Mouse (Mus musculus) CH12.LX (cell line): ENCODE results near the gene Rom1. TPM values are rescaled to one million over a fixed set of nuclear protein-coding genes. Genes with fewer than 3 reads are reported as not detected.

ENCODE experiments used
- DNase-seq: peaks from one replicate; pipeline ENCODE4 v3.0.0-alpha.2; 2013; ENCODE audit errors: extremely low read depth
- H3K27ac ChIP-seq: 2 replicates; pipeline ENCODE4 v1.5.1; 2012; ENCODE audit warnings: low read depth, mild to moderate bottlenecking, control low read depth, moderate library complexity; ENCODE audit not compliant: insufficient read depth
- H3K27me3 ChIP-seq: replicated peaks from 2 replicates; pipeline ENCODE3; 2012; ENCODE audit warnings: inconsistent platforms
- H3K36me3 ChIP-seq, 2 experiments: replicated peaks in 1 of 2; 2 replicates each; pipeline versions ENCODE3 to v1.6.1; 2012; ENCODE audit warnings: inconsistent platforms in 1 of 2, low read length in 1 of 2, mild to moderate bottlenecking in 1 of 2, mixed read lengths in 1 of 2, moderate library complexity in 1 of 2; ENCODE audit not compliant: control insufficient read depth in 1 of 2, insufficient read depth in 1 of 2
- H3K4me1 ChIP-seq, 2 experiments: 2 replicates each; pipeline ENCODE4 v1.6.1; 2012; ENCODE audit warnings: inconsistent platforms in 1 of 2, moderate library complexity in 1 of 2; ENCODE audit not compliant: insufficient read depth in 2 of 2, control insufficient read depth in 1 of 2
- H3K4me2 ChIP-seq: 2 replicates; pipeline ENCODE4 v1.6.1; 2012; ENCODE audit warnings: low read depth, mild to moderate bottlenecking, control low read depth; ENCODE audit not compliant: poor library complexity, insufficient read depth, severe bottlenecking
- H3K4me3 ChIP-seq, 3 experiments: fragments of 150-350 bp in 1 of 3; sonication (generic) in 1 of 3; replicated peaks in 1 of 3; 2 replicates each; pipeline versions ENCODE3 to v1.5.1; 2011 to 2012; ENCODE audit warnings: low read depth in 2 of 3, low read length in 2 of 3, mild to moderate bottlenecking in 2 of 3, moderate library complexity in 2 of 3, control low read depth in 1 of 3, improper control_type of control experiment in 1 of 3, inconsistent platforms in 1 of 3, mixed read lengths in 1 of 3; ENCODE audit not compliant: poor library complexity in 1 of 3
- H3K79me2 ChIP-seq: replicated peaks from 2 replicates; pipeline ENCODE4 v1.6.1; 2012; ENCODE audit warnings: mild to moderate bottlenecking, moderate library complexity; ENCODE audit not compliant: control insufficient read depth, poor library complexity, insufficient read depth, severe bottlenecking; ENCODE audit errors: extremely low read depth
- H3K9ac ChIP-seq: 2 replicates; pipeline ENCODE4 v1.6.1; 2012; ENCODE audit warnings: low read depth, mild to moderate bottlenecking, control low read depth, moderate library complexity; ENCODE audit not compliant: insufficient read depth
- H3K9me3 ChIP-seq: replicated peaks from 2 replicates; pipeline ENCODE3; 2012; ENCODE audit warnings: low read length, inconsistent platforms, mixed read lengths
- CHD1 ChIP-seq: IDR thresholded peaks from 2 replicates; pipeline ENCODE4 v1.6.1; 2012; ENCODE audit warnings: low read depth, low read length, improper control_type of control experiment, inconsistent platforms
- EP300 ChIP-seq: IDR thresholded peaks from 2 replicates; pipeline ENCODE4 v1.6.1; 2011; ENCODE audit warnings: low read length, improper control_type of control experiment
- ETS1 ChIP-seq: conservative IDR thresholded peaks from 2 replicates; pipeline ENCODE4 v1.6.1; 2012; ENCODE audit warnings: low read depth, mild to moderate bottlenecking, inconsistent platforms, low read length, improper control_type of control experiment, moderate library complexity
- GABPA ChIP-seq: IDR thresholded peaks from 2 replicates; pipeline ENCODE4 v1.6.1; 2012; ENCODE audit warnings: low read depth, low read length, improper control_type of control experiment, inconsistent platforms; ENCODE audit not compliant: insufficient replicate concordance
- JUN ChIP-seq: IDR thresholded peaks from 2 replicates; pipeline ENCODE4 v1.6.1; 2011; ENCODE audit warnings: low read depth, mild to moderate bottlenecking, low read length, improper control_type of control experiment, moderate library complexity; ENCODE audit not compliant: insufficient read depth
- JUND ChIP-seq: conservative IDR thresholded peaks from 2 replicates; pipeline ENCODE4 v1.6.1; 2011; ENCODE audit warnings: low read depth, low read length, improper control_type of control experiment
- MAFK ChIP-seq: IDR thresholded peaks from 2 replicates; pipeline ENCODE4 v1.6.1; 2011; ENCODE audit warnings: low read length, improper control_type of control experiment; ENCODE audit not compliant: insufficient replicate concordance
- MXI1 ChIP-seq: IDR thresholded peaks from 2 replicates; pipeline ENCODE4 v1.6.1; 2011; ENCODE audit warnings: mild to moderate bottlenecking, low read depth, low read length, improper control_type of control experiment
- MYC ChIP-seq: IDR thresholded peaks from 2 replicates; pipeline ENCODE4 v1.6.1; 2011; ENCODE audit warnings: low read depth, mild to moderate bottlenecking, improper control_type of control experiment, low read length
- NELFE ChIP-seq: IDR thresholded peaks from 2 replicates; pipeline ENCODE4 v1.6.1; 2011; ENCODE audit warnings: low read depth, low read length, improper control_type of control experiment
- NRF1 ChIP-seq: IDR thresholded peaks from 2 replicates; pipeline ENCODE4 v1.6.1; 2014; ENCODE audit warnings: low read depth, mild to moderate bottlenecking, inconsistent platforms, low read length, improper control_type of control experiment, moderate library complexity
- RAD21 ChIP-seq: IDR thresholded peaks from 2 replicates; pipeline ENCODE4 v1.6.1; 2011; ENCODE audit warnings: low read depth, mild to moderate bottlenecking, low read length, improper control_type of control experiment, moderate library complexity
- RCOR1 ChIP-seq: conservative IDR thresholded peaks from 2 replicates; pipeline ENCODE4 v1.6.1; 2012; ENCODE audit warnings: low read depth, mild to moderate bottlenecking, inconsistent platforms, low read length, improper control_type of control experiment
- SIN3A ChIP-seq: IDR thresholded peaks from 2 replicates; pipeline ENCODE4 v1.6.1; 2012; ENCODE audit warnings: low read length, improper control_type of control experiment, inconsistent platforms
- USF2 ChIP-seq: conservative IDR thresholded peaks from 2 replicates; pipeline ENCODE4 v1.6.1; 2011; ENCODE audit warnings: low read depth, low read length, improper control_type of control experiment
- dilution Hi-C: fragments of 300-500 bp; cut with MboI; formaldehyde crosslinking; loops from 2 replicates; pipeline ENCODE4 v1.14.3; 2020; ENCODE audit warnings: low sequenced_read_pairs; ENCODE audit not compliant: extremely low pct_unique_long_range_greater_than_20kb, extremely low pct_ligation_motif_present
- in situ Hi-C: fragments of 300-500 bp; cut with MboI; formaldehyde crosslinking; loops from 3 replicates; pipeline ENCODE4 v1.14.3; 2019; ENCODE audit warnings: low sequenced_read_pairs, low pct_ligation_motif_present, low pct_unique_long_range_greater_than_20kb, mixed read lengths
- polyA plus RNA-seq: library from polyadenylated mRNA; unstranded; fragments of >175 nt; gene quantifications from 2 replicates; pipeline ENCODE4 v1.2.1, GENCODE M21; 2012; ENCODE audit warnings: low read depth; ENCODE audit not compliant: insufficient read length
- total RNA-seq, 2 experiments: library from RNA; depleted of rRNA; stranded (reverse); fragments of 300-350 nt in 1 of 2; fragments of >200 nt in 1 of 2; gene quantifications; 2 replicates each; pipeline ENCODE4 v1.2.3; 2012 to 2014

The Rom1 gene
- total and polyA plus RNA-seq, 3 experiments = 4.2 to 5.6 (median 4.8) TPM

GRCm38 (mm10) chr19:8966590-8967372, 37.6 kb upstream of the Rom1 start, which contains the start of gene Eef1g (continued):
- TF ChIP-seq MYC (0 out of 2 replicates have a peak, but pooled peaks have one; percentile 86), EP300 (no peak), MXI1 (peak; percentile 92), MAFK (no peak)

DNA sequence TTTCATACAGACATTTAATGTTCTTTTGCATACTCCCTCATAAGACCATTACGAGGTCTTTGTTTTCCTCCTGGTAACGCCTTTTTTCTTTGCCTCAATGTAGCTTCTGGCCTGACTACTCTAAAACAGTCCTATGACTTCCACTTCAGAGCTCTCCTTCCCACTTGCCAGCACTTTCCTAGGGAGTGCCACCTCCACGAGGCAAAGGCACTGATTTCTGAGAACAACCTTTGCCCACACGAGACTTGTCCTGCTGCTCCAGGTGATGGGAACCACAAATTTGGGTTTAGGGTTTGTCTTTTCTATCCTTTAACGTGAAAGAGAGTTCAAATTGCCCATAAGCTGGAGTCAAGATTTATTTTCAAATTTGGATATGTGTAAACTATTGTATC, 37.0 kb upstream of the Rom1 start:
- in situ Hi-C loops = no loop called here
- H3K27me3 ChIP-seq = no peaks in the 10 kb centered on the region
- H3K4me3 ChIP-seq = peak overlapping the region; percentile 61 to 99 (median 78)
- peaks cover 53% of the 10 kb centered on the region for H3K79me2 ChIP-seq
- peaks cover 71 to 82% of the 10 kb centered on the region in 2 experiments for H3K36me3 ChIP-seq
- H3K4me1 ChIP-seq = peaks cover 9 to 41% of the 10 kb centered on the region in 2 experiments
- no peaks in the 10 kb centered on the region for H3K9me3 ChIP-seq
- DNase-seq = no peak
- dilution Hi-C loops = no loop called here
- peak overlapping the region; percentile 62 for H3K27ac ChIP-seq
- TF ChIP-seq RAD21 (no peak), JUND (no peak), JUN (no peak), MXI1 (0 out of 2 replicates have a peak, but pooled peaks have one; percentile 18), USF2 (no peak), CHD1 (no peak), NRF1 (no peak), ETS1 (0 out of 2 replicates have a peak, but pooled peaks have one; percentile 6), NELFE (no peak), SIN3A (no peak)
- TF ChIP-seq, all 38 proteins: peak for 2
- Histone ChIP-seq H3K9ac (peak overlapping the region; percentile 76), H3K4me2 (peak overlapping the region; percentile 82)

DNA sequence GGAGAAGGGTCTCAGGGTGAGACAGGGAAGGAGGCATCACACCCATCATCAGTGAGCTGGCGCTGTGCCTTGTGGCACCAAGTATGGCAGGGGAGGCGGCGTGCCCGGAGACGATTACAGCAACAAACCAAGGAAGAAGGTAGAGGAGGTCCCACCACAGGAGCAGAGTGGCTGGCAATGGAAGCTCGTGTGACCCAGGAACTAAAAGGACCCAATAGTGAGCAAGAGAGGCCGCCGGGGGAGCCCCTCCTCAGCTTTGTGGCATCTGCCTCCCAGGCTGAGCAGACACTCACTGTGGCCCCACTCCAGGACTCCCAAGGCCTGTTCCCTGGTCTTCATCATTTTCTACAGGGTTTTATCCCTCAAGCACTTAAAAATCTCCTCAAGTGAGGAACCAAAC, 36.6 kb upstream of the Rom1 start:
- H3K27ac ChIP-seq = peak overlapping the region; percentile 27; the same call in 1 of the 2 replicates
- H3K4me3 ChIP-seq = peak overlapping the region in 2 of 3 experiments; percentile 78 to 99
- H3K9ac ChIP-seq = peak overlapping the region; percentile 76; the same call in 1 of the 2 replicates
- dilution Hi-C loops (no loop called here), in situ Hi-C loops (no loop called here)
- no peaks in the 10 kb centered on the region for H3K27me3 ChIP-seq
- peaks cover 7 to 37% of the 10 kb centered on the region in 2 experiments; a peak in 3 of 4 replicates for H3K4me1 ChIP-seq
- peak overlapping the region; percentile 82; the same call in 1 of the 2 replicates for H3K4me2 ChIP-seq
- TF ChIP-seq MAFK (no peak), RCOR1 (no peak), GABPA (no peak), ETS1 (no peak)
- peaks cover 70 to 81% of the 10 kb centered on the region in 2 experiments for H3K36me3 ChIP-seq
- no peak for DNase-seq
- H3K9me3 ChIP-seq = no peaks in the 10 kb centered on the region
- peaks cover 50% of the 10 kb centered on the region for H3K79me2 ChIP-seq
